Mouse (Mus musculus) right cerebral cortex, postnatal 14 days (tissue): Measurements from ENCODE around the gene Arpc3.
"Not testable (repeated sequence)": the region's sequence is repeated elsewhere in the genome, so short reads cannot be mapped to it uniquely, and the experiment has no call there.

ENCODE experiments used
- DNase-seq: peaks from one replicate; pipeline ENCODE4 v3.0.0; 2022

Arpc3 gene

GRCm38 (mm10) chr5:122444492-122444891 is 52.8 kb downstream of the Arpc3 start:
- no peak for DNase-seq

GRCm38 (mm10) chr5:122445051-122445610 is 53.5 kb downstream of the Arpc3 start:
- no peak for DNase-seq

- no peak for DNase-seq
Measured at GRCm38 (mm10) chr5:122447857-122448256, 56.2 kb downstream of the Arpc3 start.

- no peak for DNase-seq
Measured at GRCm38 (mm10) chr5:122448869-122449268, 57.2 kb downstream of the Arpc3 start.

- DNase-seq, result no peak
Measured at GRCm38 (mm10) chr5:122449946-122450345, 58.3 kb downstream of the Arpc3 start.

GRCm38 (mm10) chr5:122450913-122451317 is 59.2 kb downstream of the Arpc3 start:
- DNase-seq, result no peak

- DNase-seq, result no peak
Measured at GRCm38 (mm10) chr5:122451324-122451723, 59.6 kb downstream of the Arpc3 start.

GRCm38 (mm10) chr5:122452194-122452593 is 60.5 kb downstream of the Arpc3 start:
- DNase-seq, result no peak

- no peak for DNase-seq
Measured at GRCm38 (mm10) chr5:122453188-122453587, 61.5 kb downstream of the Arpc3 start.

- DNase-seq, result no peak
Measured at GRCm38 (mm10) chr5:122454442-122454841, 62.8 kb downstream of the Arpc3 start.

GRCm38 (mm10) chr5:122454883-122455282 is 63.2 kb downstream of the Arpc3 start:
- no peak for DNase-seq

- DNase-seq, result no peak
Measured at GRCm38 (mm10) chr5:122455584-122455983, 63.9 kb downstream of the Arpc3 start.

GRCm38 (mm10) chr5:122457054-122457453 is 65.4 kb downstream of the Arpc3 start:
- DNase-seq, result not testable (repeated sequence)

GRCm38 (mm10) chr5:122458066-122458465 is 66.4 kb downstream of the Arpc3 start:
- no peak for DNase-seq

- DNase-seq, result no peak
Measured at GRCm38 (mm10) chr5:122459335-122459734, 67.7 kb downstream of the Arpc3 start.

GRCm38 (mm10) chr5:122460656-122461055 is 69.0 kb downstream of the Arpc3 start:
- DNase-seq, result no peak

- DNase-seq, result no peak
Measured at GRCm38 (mm10) chr5:122461431-122461830, 69.8 kb downstream of the Arpc3 start.
